Mouse (Mus musculus): ENCODE results near the gene Ap2a1. TPM values are rescaled to one million over a fixed set of nuclear protein-coding genes. Genes with fewer than 3 reads are reported as not detected.

Ap2a1 gene
- polyA plus RNA-seq, 1 experiment from 2014 or later: 128 TPM

DNA sequence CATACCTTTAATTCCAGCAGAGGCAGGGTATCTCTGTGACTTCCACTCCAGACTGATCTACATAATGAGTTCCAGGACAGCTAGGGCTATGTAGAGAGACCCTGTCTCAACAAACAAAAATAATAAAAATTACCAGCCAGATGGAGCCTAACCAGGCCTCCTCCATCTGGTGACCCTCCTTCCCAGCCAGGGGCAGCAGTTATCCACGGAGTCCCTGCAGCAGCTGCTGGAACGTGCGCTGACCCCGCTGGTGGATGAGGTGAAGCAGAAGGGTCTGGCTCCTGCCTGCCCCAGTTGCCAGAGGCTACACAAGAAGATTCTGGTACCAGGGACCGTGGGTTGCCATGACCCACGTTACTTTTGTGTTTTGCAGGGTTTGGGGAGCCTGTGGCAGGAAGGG, 27.0 kb upstream of the Ap2a1 start:
- Histone ChIP-seq H3K27ac (ENCODE audit: low read depth, low read length) (no peak overlapping the region), H3K9me3 (ENCODE audit: control insufficient read depth, low read length) (no peaks in the 10 kb centered on the region), H3K27me3 (replicated peaks; ENCODE audit: control insufficient read depth, insufficient read depth, low read length) (peaks cover 5% of the 10 kb centered on the region), H3K4me1 (ENCODE audit: control insufficient read depth, insufficient read depth, low read depth, low read length) (peaks cover 8% of the 10 kb centered on the region), H3K4me3 (ENCODE audit: low read length) (no peak overlapping the region), H3K4me2 (ENCODE audit: low read length) (no peak overlapping the region), H3K36me3 (ENCODE audit: control insufficient read depth, insufficient read depth, low read length) (peaks cover 10% of the 10 kb centered on the region; the same call in 1 of the 2 replicates), H3K9ac (ENCODE audit: low read depth, low read length) (0 out of 2 replicates have a peak overlapping the region, but pooled peaks have one; percentile 36)
- ATAC-seq: no peak
- WGBS: 50% methylated on average over 6 of the region's 6 CpGs

DNA sequence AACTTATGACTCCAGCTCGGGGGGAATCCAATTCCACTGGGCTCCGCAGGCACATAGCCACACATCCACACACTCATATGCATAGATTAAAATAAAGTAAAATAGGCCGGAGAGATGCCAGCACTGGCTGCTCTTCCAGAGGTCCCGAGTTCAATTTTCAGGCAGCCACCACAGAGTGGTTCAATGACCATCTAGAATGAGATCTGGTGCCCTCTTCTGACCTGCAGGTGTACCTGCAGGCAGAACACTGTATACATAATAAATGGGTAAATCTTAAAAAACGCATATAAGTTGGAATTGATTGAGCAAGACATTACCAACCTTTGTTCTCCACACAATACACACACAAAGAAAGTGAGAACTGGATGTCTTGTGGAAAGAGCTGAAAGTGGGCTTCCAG, 26.3 kb upstream of the Ap2a1 start:
- no peak for ATAC-seq
- Histone ChIP-seq H3K4me2 (ENCODE audit: low read length) (no peak overlapping the region), H3K9ac (ENCODE audit: low read depth, low read length) (no peak overlapping the region), H3K9me3 (ENCODE audit: control insufficient read depth, low read length) (no peaks in the 10 kb centered on the region), H3K27ac (ENCODE audit: low read depth, low read length) (no peak overlapping the region), H3K4me1 (ENCODE audit: control insufficient read depth, insufficient read depth, low read depth, low read length) (peaks cover 8% of the 10 kb centered on the region), H3K36me3 (ENCODE audit: control insufficient read depth, insufficient read depth, low read length) (peaks cover 5% of the 10 kb centered on the region; the same call in 1 of the 2 replicates), H3K27me3 (replicated peaks; ENCODE audit: control insufficient read depth, insufficient read depth, low read length) (peaks cover 8% of the 10 kb centered on the region), H3K4me3 (ENCODE audit: low read length) (no peak overlapping the region)
- 58% methylated on average over 5 of the region's 5 CpGs for WGBS

DNA sequence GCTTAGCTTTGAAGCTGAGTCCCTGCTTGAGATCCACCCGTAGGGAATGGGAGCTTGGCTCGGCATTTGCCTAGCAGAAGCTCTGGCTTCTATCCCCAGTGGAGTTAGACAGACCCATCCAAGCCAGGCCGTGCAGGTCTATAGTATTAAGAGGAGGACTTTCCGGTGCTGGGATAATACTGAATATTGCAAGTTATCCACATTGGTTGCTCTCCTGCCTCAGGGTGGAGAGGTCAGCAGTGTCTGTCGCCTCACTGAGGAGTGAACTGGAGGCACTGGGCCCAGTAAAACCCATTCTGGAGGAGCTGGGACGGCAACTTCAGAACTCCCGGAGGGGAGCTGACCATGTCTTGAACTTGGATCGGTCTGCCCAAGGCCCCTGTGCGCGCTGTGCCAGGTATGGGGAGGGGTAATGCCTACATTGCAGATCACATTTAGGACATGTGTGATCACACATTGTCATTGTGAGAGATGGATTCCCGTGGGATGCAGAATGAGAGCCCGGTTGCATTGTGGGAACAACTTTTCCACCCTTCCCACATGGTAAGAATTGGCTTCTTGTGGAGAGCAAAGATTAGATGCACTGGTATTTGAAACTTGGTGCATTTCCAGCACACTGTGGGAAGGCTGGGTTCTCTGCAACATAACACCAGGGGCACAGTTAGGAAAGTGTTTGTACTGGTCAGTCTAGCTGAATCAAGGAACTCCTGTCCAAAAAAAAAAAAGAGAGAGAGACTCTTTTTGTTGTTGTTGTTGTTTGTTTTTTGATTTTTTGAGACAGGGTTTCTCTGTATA, 25.0 kb upstream of the Ap2a1 start:
- 79% methylated on average over 12 of the region's 12 CpGs for WGBS
- Histone ChIP-seq H3K27me3 (replicated peaks; ENCODE audit: control insufficient read depth, insufficient read depth, low read length) (peaks cover 16% of the 10 kb centered on the region), H3K4me2 (ENCODE audit: low read length) (no peak overlapping the region), H3K9ac (ENCODE audit: low read depth, low read length) (no peak overlapping the region), H3K9me3 (ENCODE audit: control insufficient read depth, low read length) (no peaks in the 10 kb centered on the region), H3K36me3 (ENCODE audit: control insufficient read depth, insufficient read depth, low read length) (0 out of 2 replicates have a peak, but pooled peaks cover 2% of the 10 kb centered on the region), H3K27ac (ENCODE audit: low read depth, low read length) (no peak overlapping the region), H3K4me1 (ENCODE audit: control insufficient read depth, insufficient read depth, low read depth, low read length) (peaks cover 8% of the 10 kb centered on the region), H3K4me3 (ENCODE audit: low read length) (no peak overlapping the region)
- no peak for ATAC-seq

DNA sequence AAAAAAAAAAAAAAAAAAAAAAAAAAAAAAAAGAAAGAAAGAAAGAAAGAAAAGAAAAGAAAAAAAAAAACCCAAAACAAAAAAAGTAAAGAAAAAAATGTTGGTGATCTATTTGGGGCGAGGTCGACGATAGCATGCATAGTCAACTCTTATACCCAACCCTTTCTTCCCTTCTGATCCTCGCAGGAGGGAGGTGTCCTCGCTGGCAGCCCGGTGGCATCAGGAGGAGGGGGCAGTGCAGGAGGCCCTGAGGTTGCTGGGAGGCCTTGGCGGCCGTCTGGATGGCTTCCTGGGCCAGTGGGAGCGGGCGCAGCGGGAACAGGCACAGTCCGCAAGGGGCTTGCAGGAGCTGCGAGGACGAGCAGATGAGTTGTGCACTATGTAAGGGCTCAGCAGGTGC, 24.3 kb upstream of the Ap2a1 start:
- Histone ChIP-seq H3K4me1 (ENCODE audit: control insufficient read depth, insufficient read depth, low read depth, low read length) (peaks cover 8% of the 10 kb centered on the region), H3K27ac (ENCODE audit: low read depth, low read length) (no peak overlapping the region), H3K9me3 (ENCODE audit: control insufficient read depth, low read length) (no peaks in the 10 kb centered on the region), H3K9ac (ENCODE audit: low read depth, low read length) (no peak overlapping the region), H3K4me2 (ENCODE audit: low read length) (no peak overlapping the region), H3K36me3 (ENCODE audit: control insufficient read depth, insufficient read depth, low read length) (no peaks in the 10 kb centered on the region), H3K27me3 (replicated peaks; ENCODE audit: control insufficient read depth, insufficient read depth, low read length) (peaks cover 16% of the 10 kb centered on the region), H3K4me3 (ENCODE audit: low read length) (no peak overlapping the region)
- 59% methylated on average over 14 of the region's 14 CpGs for WGBS
- ATAC-seq: no peak

DNA sequence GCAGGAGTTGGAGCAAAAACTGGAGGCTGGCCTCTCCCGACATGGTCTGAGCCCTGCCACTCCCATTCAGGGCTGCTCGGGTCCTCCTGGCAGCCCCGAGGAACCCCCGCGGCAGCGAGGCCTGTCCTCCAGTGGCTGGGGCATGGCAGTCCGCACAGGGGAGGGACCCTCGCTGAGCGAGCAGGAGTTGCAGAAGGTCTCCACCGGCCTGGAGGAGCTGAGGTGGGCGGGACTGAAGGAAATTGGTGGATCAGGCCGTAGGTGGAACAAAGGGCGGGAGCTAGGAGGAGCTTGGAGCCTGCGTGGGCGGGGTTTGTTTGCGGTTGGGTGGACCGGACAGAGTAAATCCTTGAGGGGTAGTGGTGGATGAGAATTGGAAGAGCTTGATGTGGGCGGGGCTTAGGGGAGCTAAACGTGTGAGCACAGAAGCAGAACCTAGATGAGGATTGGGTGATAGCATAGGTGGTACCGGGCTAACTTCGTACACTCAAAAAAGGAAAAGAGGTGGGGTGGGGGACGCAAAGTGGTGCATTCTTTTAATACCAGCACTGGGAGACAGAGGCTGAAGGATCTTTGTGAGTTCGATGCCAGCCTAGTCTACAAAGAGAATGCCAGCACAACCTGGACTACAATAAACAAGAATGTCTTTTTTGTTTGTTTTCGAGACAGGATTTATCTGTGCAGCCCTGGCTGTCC, 23.5 kb upstream of the Ap2a1 start:
- H3K4me1 ChIP-seq (ENCODE audit: control insufficient read depth, insufficient read depth, low read depth, low read length): peaks cover 8% of the 10 kb centered on the region
- H3K4me3 ChIP-seq (ENCODE audit: low read length): peak overlapping the region; percentile 53
- peak; percentile 91 for ATAC-seq
- peak overlapping the region; percentile 70 for H3K9ac ChIP-seq (ENCODE audit: low read depth, low read length)
- peaks cover 16% of the 10 kb centered on the region for H3K27me3 ChIP-seq (replicated peaks; ENCODE audit: control insufficient read depth, insufficient read depth, low read length)
- H3K27ac ChIP-seq (ENCODE audit: low read depth, low read length): no peak overlapping the region
- WGBS: 6% methylated on average over 24 of the region's 24 CpGs
- peak overlapping the region; percentile 91 for H3K4me2 ChIP-seq (ENCODE audit: low read length)
- no peaks in the 10 kb centered on the region for H3K9me3 ChIP-seq (ENCODE audit: control insufficient read depth, low read length)
- H3K36me3 ChIP-seq (ENCODE audit: control insufficient read depth, insufficient read depth, low read length): no peaks in the 10 kb centered on the region

DNA sequence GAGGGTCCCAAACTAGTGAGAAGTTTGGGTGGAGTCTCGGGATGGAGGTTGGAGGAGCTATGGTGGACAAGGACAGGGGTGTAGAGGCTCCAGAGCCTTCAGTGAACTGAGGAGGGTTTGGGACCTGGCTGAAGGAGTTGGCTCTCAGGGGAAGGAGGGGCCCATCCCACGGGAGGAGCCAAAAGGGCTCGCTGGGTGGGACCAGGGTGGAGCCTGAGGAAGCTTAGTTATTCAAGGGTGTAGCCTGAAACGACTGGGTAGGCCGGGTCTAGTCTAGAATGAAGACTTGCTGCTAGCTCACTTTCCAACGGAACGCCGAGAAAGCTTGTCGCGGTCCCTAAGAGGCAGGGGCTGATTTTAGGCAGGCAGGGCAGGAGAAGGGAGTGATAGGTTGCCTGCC, 22.7 kb upstream of the Ap2a1 start:
- no peaks in the 10 kb centered on the region for H3K9me3 ChIP-seq (ENCODE audit: control insufficient read depth, low read length)
- H3K27ac ChIP-seq (ENCODE audit: low read depth, low read length): 0 out of 2 replicates have a peak overlapping the region, but pooled peaks have one; percentile 29
- peaks cover 8% of the 10 kb centered on the region for H3K4me1 ChIP-seq (ENCODE audit: control insufficient read depth, insufficient read depth, low read depth, low read length)
- H3K9ac ChIP-seq (ENCODE audit: low read depth, low read length): peak overlapping the region; percentile 70; the same call in 1 of the 2 replicates
- WGBS: 0% methylated on average over 10 of the region's 10 CpGs
- no peaks in the 10 kb centered on the region for H3K36me3 ChIP-seq (ENCODE audit: control insufficient read depth, insufficient read depth, low read length)
- peak overlapping the region; percentile 53 for H3K4me3 ChIP-seq (ENCODE audit: low read length)
- peak; percentile 27; the same call in 1 of the 2 replicates for ATAC-seq
- peaks cover 16% of the 10 kb centered on the region for H3K27me3 ChIP-seq (replicated peaks; ENCODE audit: control insufficient read depth, insufficient read depth, low read length)
- peak overlapping the region; percentile 91 for H3K4me2 ChIP-seq (ENCODE audit: low read length)

DNA sequence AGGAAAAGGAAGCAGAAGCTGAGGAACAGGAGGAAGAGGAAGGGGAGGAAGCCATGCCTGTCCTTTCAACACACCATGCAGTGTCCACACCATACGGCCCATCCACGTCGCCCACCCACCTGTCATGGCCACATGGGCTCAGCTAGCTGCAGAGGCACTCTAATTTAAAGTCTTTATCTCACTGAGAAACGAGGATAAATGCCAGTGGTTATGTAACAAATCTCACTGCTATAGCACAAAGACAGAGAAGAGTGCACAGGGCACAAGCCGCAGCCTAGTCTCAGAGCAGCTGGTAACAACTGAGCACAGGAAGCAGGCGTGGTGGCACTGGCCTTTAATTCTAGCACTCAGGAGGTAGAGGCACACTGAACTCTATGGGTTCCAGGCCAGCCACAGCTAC, 20.6 kb upstream of the Ap2a1 start:
- Histone ChIP-seq H3K27me3 (replicated peaks; ENCODE audit: control insufficient read depth, insufficient read depth, low read length) (peaks cover 16% of the 10 kb centered on the region), H3K9me3 (ENCODE audit: control insufficient read depth, low read length) (no peaks in the 10 kb centered on the region), H3K36me3 (ENCODE audit: control insufficient read depth, insufficient read depth, low read length) (no peaks in the 10 kb centered on the region), H3K27ac (ENCODE audit: low read depth, low read length) (no peak overlapping the region), H3K4me2 (ENCODE audit: low read length) (no peak overlapping the region), H3K4me3 (ENCODE audit: low read length) (no peak overlapping the region), H3K9ac (ENCODE audit: low read depth, low read length) (no peak overlapping the region), H3K4me1 (ENCODE audit: control insufficient read depth, insufficient read depth, low read depth, low read length) (peaks cover 8% of the 10 kb centered on the region)
- no peak for ATAC-seq
- WGBS: 84% methylated on average over 6 of the region's 6 CpGs

DNA sequence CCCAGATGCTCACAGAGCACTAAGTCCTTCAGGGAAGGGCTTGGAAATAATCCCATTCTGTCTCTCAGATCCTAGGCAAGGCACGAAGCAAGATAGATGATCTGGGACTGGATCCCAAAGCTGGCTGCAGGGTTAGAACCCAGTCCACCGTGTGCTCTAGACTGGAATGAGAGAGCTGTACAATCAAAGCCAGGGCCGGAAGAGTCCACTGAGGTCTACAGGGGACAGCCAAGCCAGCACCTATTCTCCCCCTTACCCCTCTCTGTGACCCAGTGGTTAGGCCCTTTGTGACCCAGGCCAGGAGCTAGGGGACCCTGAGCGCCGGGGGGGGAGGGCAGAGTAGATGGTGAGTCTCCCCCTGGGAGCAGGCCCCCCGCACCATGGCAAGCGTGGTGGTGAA, 13.6 kb upstream of the Ap2a1 start, which contains the start of gene Tsks:
Gene Tsks (plus strand): TSS at position 301 of the 400 bp plus-strand sequence.
- Histone ChIP-seq H3K9me3 (ENCODE audit: control insufficient read depth, low read length) (no peaks in the 10 kb centered on the region), H3K27me3 (replicated peaks; ENCODE audit: control insufficient read depth, insufficient read depth, low read length) (no peaks in the 10 kb centered on the region), H3K4me2 (ENCODE audit: low read length) (no peak within 1 kb of the TSS), H3K27ac (ENCODE audit: low read depth, low read length) (no peak within 1 kb of the TSS), H3K4me1 (ENCODE audit: control insufficient read depth, insufficient read depth, low read depth, low read length) (no peaks in the 10 kb centered on the region), H3K9ac (ENCODE audit: low read depth, low read length) (no peak within 1 kb of the TSS), H3K4me3 (ENCODE audit: low read length) (no peak within 1 kb of the TSS), H3K36me3 (ENCODE audit: control insufficient read depth, insufficient read depth, low read length) (no peaks in the 10 kb centered on the region)
- WGBS: 84% methylated on average over 7 of the region's 7 CpGs
- no peak for ATAC-seq

DNA sequence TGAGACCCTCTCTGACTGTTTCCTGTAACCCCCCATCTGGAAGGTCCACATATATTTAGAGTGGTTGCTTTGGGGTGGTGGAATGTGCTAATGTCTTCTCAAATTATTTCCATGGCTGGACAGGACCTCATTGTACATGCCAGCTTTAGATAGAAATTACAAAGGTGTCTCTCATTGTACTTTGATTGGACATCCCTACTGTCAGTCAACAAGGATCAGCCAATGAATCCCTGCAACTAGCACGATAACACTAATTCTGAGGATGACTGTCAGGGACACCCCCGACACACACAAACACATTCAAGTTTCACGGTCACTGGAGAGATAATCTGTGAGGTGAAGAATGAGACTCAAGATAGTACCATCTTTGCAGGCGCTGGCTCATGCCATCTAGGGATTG, 9.4 kb upstream of the Ap2a1 start:
- WGBS: 91% methylated on average over 4 of the region's 4 CpGs
- H3K9me3 ChIP-seq (ENCODE audit: control insufficient read depth, low read length): no peaks in the 10 kb centered on the region
- H3K36me3 ChIP-seq (ENCODE audit: control insufficient read depth, insufficient read depth, low read length): no peaks in the 10 kb centered on the region
- H3K9ac ChIP-seq (ENCODE audit: low read depth, low read length): no peak overlapping the region
- no peak overlapping the region for H3K4me3 ChIP-seq (ENCODE audit: low read length)
- H3K4me1 ChIP-seq (ENCODE audit: control insufficient read depth, insufficient read depth, low read depth, low read length): no peaks in the 10 kb centered on the region
- no peak overlapping the region for H3K27ac ChIP-seq (ENCODE audit: low read depth, low read length)
- H3K4me2 ChIP-seq (ENCODE audit: low read length): no peak overlapping the region
- no peak for ATAC-seq
- H3K27me3 ChIP-seq (replicated peaks; ENCODE audit: control insufficient read depth, insufficient read depth, low read length): no peaks in the 10 kb centered on the region
